Mouse (Mus musculus) bone marrow, adult 2 months (tissue): Measurements from ENCODE around the gene Rgs3.

ENCODE experiments used
- CTCF ChIP-seq: fragments of 200-500 bp; IDR thresholded peaks from 2 replicates; pipeline ENCODE4 v1.5.1; 2011; ENCODE audit warnings: low read length, control low read depth; ENCODE audit not compliant: control insufficient read depth, insufficient read depth
- POLR2A ChIP-seq: fragments of 200-500 bp; IDR thresholded peaks from 2 replicates; pipeline ENCODE4 v1.6.1; 2011; ENCODE audit warnings: low read depth, mild to moderate bottlenecking, control low read depth, low read length, borderline replicate concordance; ENCODE audit not compliant: control insufficient read depth

- no peak for TF ChIP-seq POLR2A
- no peak for TF ChIP-seq CTCF
Observed at GRCm38 (mm10) chr4:62708994-62709393, 149.3 kb downstream of the Rgs3 start.
